Mouse (Mus musculus): ENCODE data around the gene Oprd1.

Oprd1 gene

DNA sequence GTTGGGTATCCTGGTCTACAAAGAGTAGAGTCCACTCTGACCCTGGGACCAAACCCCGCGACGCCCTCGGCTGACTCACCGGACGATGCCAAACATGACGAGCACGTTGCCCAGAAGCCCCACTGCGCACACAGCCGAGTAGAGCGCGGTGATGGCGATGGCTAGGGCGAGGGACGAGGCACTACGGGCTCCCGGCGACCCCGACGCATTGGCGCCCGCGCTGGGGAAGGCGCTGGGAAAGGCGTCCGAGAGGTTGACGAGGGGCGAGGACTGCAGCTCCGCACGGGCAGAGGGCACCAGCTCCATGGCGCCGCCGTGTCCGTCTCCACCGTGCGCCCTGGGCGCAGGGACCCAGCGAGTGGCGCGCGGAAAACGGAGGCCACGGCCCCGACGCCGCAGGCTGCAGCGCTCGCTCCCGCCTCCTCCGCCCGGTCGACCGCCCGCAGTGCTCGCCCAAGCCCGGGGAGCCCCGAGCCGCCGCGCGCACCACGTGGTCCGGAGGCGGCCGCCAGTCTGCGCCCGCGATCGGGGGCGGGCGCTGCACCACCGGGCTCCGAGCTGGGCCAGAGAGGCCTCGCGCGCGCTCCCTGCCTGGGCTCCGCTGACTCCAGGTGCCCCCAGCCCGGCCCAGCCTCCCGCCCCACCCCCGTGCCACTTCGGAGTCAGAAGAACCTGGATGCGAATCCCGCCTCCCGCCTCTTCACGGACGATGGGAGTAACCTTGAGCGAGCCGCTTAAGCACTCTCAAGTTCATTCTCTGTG lies at the start of gene Oprd1:
Gene Oprd1, minus strand, starts transcription at position 407 of the 762 bp plus-strand sequence.
- no peak for DNase-seq (ENCODE audit: low spot score)

DNA sequence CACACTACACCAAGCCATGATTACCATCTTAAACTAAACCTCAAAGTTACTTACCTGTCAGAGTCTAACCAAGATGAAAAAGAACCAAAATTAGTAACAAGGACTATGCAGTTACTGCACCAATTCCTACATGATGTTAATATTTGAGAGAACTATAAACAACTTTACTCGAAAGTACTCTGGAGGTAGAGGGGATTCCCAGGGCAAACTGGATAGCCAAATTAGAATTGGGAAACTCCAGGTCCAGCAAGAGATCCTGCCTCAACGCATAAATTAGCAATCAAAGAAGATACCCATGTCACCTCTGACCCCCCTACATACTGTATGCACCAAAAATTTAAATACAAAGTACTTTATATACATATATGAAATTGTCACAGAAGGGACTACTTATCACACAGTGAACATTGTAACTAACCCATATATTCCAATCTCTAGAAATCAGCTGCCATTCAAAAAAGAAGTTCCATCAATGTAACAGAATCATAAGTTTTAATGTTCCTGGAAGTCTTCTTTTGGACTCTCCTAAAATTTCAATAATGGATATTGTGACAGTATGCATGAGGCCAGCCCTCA lies 43.6 kb upstream of the Oprd1 start:
- DNase-seq (ENCODE audit: low spot score): no peak

DNA sequence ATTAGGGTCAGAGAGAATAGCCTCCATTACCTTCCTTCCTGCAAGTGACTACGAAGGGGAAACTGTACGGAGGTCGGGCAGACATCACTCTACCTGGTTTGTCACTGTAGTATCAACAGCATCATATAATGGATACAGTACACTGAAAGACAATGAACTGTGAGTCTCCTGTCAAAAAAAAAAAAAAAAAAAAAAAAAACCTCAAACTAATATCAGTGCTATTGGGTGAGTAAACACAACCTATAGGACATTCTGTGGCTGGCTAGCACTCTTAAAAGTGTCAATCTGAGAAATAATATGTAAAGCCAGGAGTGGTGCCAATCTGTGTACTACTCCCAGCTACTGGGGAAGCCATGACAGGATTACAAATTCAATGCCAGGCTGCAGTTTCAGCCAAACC lies 38.9 kb upstream of the Oprd1 start:
- no peak for DNase-seq (ENCODE audit: low spot score)

DNA sequence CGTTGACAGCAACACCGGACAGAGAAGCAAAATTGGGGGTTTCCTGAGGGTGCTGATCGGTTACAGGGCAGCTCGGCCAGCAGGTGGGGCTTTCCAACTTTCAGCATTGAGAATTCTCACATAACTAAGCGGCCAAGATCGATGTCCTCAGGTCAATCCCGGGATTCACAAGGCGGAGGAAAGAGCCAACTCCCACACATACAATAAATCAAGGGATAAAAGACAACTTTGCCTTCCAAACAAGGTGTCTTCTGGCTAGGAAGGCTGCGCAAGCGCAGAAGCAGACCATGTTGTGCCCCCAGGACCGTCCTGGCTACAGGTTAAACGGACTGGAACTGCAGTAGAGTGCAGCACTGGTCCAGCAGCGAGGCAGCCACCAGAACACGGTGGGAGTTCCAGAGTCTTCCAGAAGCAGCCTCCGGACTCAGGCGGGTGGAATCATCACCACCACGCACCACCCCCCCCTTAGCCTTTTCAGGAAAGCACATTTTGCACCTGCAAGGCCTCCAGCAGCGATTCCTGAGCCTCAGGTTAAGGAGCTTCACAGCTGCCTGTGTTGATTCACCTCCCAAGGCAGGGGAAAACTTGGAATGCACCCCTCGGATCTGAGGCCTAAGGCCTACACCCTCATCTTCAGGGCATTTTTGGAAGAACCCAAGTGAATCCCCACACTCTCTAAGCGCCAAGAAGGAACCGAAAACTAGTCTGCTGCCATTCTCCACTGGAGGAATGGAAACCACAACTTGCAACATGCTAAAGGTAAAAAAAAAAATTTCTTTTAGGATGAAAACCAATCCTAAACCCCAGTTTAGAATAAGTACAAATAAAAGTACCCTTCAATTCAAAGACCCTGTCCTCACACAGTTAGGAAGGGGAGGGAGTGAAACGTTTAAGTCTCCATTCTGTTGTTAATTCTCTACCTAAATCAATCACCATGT lies 37.7 kb upstream of the Oprd1 start:
- DNase-seq (ENCODE audit: low spot score): no peak

DNA sequence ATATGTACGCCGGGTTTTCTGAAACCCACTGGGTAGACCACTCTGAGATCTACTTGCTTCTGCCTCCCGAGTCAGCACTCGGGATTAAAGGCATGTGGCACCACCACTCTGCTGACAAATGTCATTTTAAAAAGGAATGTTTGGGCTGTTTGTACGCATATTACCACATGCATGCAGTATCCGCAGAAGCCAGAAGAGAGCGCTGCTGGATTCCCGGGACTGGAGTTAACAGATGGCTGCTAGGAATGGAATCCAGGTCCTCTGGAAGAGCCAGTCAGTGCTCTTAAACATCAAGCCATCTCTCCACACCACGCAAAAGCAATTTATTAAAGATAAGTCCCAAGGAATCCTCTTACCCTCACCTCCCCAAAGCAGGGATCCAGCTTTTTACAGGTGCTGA lies 36.4 kb upstream of the Oprd1 start:
- DNase-seq (ENCODE audit: low spot score): peak; percentile 25

DNA sequence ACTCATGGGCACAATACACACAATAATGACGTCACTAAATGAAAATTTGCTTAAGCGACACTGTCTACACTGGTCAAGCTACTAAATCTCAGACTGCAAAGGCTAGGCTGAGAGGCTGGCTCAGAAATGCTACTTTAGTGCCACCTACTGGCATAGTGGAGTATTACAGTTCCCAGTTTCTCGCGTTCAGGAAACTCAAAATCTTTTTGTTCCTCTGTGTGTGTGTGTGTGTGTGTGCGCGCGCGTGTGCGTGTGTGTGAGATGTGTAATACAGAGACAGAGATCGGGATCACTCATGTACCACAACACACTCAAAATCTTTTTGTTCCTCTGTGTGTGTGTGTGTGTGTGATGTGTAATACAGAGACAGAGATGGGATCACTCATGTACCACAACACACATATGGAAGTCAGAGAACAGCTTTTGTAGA lies 34.4 kb upstream of the Oprd1 start:
- DNase-seq (ENCODE audit: low spot score): peak; percentile 59

DNA sequence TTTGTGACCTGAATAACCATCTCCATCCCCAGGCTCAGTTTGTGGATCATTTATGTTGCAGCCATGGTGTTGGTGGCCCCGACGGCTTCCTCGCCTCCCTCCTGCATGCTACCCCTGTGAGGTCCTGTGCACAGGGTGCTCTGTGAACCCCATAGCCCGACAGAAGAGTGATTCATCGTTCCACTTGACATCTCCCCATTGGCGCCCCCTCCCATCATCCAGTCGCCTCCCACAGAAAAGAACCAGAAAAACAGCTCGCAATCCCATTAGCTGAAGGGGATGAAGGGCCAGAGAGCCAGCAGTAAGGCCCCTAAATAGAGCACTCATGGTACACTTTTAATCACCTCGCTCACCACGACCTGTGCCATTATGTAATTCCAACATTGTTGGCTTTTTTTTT lies 32.2 kb upstream of the Oprd1 start:
- no peak for DNase-seq (ENCODE audit: low spot score)

DNA sequence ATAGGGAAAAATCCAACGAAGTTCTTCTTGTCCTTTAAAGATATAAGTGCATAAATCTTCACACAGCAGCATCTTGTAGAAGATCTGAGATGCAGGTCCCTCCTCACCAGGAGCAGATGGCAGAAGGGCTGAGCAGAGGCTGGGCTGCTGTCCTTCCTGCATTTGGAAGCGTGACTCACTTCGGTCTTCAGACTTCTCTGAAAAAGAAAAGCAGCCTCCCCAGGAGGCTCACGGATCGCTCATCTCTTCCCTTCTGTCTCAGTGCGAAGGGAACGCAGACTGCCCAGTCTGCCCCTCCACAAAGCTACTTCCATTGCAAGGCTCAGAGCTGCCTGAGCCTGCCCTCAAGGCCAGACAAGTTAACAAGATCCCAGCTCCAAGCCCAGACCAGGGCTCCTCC lies 26.6 kb upstream of the Oprd1 start:
- no peak for DNase-seq (ENCODE audit: low spot score)

DNA sequence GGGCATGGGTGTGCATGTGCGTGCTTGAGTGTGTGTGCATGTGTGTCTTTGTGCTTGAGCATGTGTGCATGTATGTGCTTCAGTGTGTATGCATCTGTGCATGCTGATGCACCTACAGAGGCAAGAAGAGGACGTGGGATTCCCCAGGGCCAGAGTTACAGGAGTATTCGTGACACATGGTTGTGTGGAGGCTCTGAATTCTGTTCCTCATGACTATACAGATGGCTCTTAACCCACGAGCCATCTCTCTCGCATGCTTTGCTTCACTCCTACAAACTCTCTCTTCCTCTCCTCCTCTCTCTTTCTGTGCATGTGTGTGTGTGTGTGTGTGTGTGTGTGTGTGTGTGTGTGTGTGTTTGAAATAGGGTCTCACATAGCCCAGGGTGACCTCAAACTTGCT lies 25.5 kb upstream of the Oprd1 start:
- DNase-seq (ENCODE audit: low spot score): no peak

DNA sequence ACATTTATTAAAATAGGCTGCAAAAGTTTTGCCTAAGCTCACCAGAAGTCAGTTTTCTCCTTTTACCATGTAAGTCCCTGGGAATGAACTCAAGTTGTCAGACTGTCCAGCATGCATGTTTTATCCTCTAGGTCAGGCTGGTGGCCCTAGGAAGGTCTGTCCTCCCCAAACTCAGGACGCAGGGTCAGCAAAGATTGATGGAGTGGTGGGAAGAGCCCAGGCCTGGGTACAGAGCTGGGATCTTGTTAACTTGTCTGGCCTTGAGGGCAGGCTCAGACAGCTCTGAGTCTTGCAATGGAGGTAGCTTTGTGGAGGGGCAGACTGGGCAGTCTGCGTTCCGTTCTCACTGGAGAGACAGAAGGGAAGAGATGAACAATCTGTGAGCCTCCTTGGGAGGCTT lies 25.0 kb upstream of the Oprd1 start:
- DNase-seq (ENCODE audit: low spot score): no peak

DNA sequence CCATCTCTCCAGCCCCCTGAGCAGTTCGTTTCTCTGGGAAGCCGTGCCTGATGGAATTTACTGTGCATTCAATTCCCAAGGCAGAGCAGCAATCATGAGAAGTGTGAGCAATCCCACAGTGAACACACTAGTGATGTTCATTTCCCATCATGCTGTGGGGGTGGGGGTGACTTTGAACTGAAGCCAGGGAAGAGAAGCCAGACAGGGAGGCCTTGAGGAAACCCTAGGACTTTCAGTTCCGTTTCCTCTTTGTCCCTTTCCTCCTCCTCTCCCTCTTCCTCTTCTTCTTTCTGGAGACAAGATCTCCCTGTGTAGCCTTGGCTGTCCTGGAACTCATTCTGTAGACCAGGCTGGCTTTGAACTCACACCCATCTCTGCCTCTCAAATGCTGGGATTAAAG lies 23.1 kb upstream of the Oprd1 start:
- no peak for DNase-seq (ENCODE audit: low spot score)

DNA sequence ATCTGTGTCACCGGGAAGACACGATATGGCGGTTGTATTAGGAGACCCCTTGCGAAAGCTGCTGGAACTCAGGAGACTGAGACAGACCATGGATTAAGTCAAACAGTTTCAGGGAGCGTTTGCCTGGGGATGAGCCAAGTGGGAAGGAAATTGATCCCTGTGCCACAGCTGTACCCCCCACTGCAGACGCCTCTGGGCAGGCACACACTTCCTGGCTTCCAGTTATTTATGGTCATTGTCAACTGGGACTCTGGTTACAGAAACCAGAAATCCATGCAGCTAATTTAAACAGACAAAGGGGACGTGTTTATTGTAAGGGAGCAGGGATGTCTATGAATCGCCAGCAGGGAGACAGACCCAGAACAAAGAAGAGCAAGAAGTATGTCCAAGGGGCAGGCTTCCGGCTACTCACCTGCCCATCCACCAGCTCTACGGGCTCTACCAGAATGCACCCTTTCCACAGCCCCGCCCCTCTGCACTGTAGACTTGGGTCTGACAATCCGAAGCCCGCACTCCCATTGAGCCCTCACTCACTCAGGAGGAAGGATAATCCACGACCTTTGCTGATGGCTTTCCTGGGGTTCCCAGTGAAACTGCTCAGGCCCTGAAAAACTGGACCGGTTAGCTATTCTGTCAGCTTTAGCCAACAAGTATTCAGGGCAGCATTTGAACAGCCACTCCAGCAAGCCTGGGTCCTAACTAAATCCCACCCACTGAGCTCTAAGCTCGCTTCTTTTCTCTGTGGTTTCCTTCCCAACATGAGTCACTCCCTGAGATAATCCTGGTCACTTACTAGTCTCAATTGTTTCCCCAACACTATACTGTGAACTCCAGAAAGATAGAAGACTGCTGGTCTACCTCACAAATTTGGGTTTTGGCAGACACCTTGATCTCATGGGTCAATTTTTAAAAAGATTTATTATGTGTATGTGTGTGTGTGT lies 22.3 kb upstream of the Oprd1 start:
- DNase-seq (ENCODE audit: low spot score): no peak

DNA sequence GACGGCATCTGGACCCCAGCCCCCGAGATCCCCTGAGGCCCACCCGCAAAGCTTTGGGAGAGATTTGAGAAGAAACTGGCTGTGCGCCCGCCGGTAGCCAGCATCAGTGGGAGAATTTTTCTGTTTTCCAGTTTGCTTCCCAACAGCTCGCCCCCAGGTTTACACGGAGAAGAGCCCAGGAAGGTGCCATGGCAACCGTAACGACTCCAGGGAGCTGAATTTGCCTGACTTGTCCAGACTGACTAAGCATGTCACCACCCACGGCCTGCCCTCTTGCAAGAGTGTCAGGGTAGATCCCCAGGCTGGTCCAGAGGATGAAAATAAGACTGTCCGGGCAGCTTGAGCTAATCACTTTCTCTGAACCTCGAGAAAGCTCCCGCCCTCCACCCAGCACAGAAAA lies 21.4 kb upstream of the Oprd1 start:
- no peak for DNase-seq (ENCODE audit: low spot score)

DNA sequence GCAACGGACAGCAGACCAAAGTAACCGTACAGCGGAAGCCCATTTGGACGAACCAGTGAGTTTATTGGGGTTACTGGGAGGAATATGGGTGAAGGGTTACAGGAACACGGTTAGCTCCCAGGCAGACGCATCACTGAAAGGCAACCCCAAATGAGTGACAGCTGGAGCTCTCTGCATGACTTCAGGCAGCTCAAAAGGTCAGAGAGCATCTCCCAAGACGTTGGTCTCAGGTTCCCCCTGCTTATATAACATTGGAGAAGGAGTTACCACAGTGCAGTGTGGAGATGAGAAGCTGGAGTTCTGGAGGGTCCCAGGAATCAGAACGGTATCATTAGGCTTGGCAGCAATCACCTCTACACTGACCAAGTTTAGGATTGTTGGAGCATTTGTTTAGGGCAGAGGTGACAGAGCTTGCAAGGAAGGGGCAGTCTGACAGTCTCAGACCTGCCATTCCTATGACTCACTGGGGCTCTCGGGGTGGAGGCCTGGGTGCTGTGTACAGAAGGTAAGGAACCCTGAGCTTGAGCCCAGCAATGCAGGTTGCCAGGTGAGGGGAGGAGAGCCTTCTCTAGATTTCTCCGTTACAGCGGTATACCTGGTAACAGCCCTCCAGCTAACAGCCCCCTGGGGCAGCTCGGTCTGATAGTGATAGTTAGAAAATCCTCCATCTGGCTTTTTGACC lies 12.8 kb upstream of the Oprd1 start:
- DNase-seq (ENCODE audit: low spot score): no peak

DNA sequence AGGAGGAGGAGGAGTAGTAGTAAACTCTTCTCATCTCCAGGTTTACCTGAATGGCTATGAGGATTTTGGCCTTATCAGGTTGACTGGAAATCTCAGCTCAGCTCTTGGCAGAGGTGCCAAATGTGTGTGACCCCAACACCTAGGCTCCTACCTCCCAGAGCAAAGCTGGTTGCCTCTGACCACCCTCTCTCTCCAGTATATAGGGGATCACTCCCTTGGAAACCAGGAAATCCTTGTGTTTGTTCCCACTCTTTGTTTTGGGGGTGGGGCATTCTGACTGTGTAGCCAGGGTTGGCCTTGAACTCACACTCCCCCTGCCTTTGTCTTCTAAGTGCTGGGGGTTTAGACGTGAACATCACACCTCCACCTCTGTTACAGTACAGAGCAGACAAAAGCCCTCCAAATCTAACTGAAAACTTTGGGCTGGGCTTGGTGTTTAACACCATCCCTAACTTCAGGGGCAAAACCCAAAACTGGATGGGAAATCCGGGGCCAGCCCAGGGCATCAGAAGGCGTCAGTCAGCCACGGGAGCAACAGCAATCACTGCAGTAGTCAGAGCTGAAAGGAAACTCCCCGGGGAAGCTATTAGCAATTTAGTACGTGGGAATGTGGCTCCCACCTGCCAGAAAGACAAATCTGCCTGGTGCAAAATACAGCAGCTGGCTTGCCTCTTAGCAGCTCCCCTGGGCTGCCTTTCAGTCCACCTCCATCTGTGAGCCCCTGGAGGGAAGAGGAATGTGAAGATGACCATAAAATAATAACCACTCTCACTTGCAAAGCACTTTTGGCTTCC lies 10.8 kb upstream of the Oprd1 start:
- DNase-seq (ENCODE audit: low spot score): no peak

DNA sequence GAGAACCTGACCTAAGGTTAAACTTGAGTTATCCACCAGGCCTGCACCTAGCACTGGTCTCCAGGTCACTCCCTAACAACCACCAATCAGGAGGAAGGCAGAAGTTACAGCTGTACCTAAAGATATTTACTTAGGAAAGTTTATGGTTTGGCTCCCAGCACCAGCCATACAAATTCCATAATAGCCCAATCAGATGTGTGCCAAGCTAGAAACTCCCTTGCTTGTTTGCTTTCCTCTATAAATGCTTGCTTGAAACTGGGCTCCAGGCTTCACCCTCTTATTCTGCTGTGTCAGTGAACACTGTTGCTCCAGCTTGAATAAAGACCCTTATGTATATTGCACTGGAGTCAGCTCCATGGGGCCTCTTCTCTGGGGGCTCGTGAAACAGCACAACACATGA lies 7.4 kb upstream of the Oprd1 start:
- no peak for DNase-seq (ENCODE audit: low spot score)

DNA sequence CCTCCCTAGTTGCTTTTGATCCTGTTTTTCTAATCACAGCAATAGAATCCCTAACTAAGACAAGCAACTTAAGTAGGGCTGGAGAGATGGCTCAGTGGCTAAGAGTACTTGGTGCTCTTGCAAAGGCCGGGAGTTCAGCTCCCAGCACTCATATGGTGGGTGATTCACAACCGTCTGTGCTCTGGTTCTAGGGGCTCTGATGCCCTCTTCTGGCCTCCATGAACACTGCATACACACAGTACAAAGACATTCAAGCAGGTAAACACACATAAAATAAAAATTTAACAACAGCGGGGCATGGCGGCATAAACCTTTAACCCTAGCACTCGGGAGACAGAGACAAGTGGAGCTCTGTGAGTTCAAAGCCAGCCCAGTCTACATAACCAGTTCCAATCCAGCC lies 1.9 kb upstream of the Oprd1 start:
- DNase-seq (ENCODE audit: low spot score): no peak

DNA sequence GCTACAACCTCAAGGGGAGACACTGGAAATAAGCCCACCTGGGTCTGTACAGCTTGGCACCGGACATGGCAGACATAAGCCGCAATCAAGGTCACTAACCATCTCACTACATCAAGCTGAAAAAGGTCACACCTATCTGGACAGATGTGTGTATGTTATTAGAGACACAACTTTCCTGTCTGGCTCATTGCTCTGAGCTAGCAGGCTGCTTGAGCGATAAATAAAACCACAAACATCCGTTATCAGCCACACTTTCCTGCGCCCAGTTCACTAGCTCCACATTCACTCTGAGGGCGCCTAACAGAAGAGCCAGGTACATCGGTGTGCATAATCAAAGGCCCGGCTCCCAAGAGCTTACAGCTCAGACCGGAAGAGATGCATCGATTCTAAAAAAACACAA lies 806 bp upstream of the Oprd1 start:
- no peak for DNase-seq (ENCODE audit: low spot score)

DNA sequence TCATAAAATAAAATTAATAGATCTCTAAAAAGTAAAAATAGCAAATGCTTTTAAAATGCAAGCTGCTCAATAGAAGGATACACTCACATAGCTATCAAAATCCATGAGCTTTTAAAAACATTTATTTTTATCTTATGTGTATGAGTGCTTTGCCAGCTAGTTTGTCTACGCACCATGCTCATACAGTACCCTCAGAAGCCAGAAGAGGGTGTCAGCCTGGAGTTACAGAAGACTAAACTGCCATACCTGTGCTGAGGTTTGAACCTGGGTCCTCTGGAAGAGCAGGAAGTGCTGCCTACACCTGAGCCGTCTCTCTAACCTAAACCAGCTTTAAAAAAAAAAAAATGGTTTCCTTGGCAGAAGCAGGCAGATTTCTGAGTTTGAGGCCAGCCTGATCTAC lies 5.6 kb downstream of the Oprd1 start:
- no peak for DNase-seq (ENCODE audit: low spot score)

DNA sequence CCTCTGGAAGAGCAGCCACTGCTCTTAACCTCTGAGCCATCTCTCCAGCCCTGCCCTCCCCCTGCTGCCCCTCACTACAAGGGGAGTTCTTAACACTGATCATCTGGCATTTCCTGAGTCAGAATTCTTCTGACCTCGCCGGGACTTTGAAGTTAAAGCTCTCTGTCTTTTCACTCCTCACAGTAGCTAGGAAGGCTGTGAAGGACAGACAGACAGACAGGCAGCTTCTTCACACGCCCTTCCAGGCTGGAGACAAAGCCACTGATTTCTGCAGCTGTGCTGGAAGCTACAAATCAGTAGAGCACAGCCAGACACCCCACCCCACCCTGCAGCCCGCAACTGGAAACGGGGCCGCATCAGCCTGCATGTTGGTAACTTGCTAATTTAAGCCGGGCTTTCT lies 7.3 kb downstream of the Oprd1 start:
- no peak for DNase-seq (ENCODE audit: low spot score)
